Comparison of ENCODE assay signal across 18 mouse cellular contexts in genomic region chr10:8011138-8011537, GRCm38 (mm10).
"Had no signal": no experiment of that assay in that cellular context is flagged by ENCODE, and none has a peak within 500 bp of the region (broad histone marks: within the 10 kb centered on the region; RNA-seq: fewer than 3 reads in every experiment).

No protein-coding gene starts in this region.

- H3K9me3 ChIP-seq: liver, embryonic 15.5 days; megakaryocyte, embryonic 14.5 days; midbrain, embryonic 13.5 days; midbrain, embryonic 15.5 days; neural tube, embryonic 13.5 days had no signal

- H3K27ac ChIP-seq: liver, embryonic 15.5 days; midbrain, embryonic 13.5 days; midbrain, embryonic 15.5 days; neural tube, embryonic 13.5 days had no signal

- H3K27me3 ChIP-seq: liver, embryonic 15.5 days; megakaryocyte, embryonic 14.5 days; midbrain, embryonic 13.5 days; midbrain, embryonic 15.5 days; neural tube, embryonic 13.5 days had no signal

- DNase-seq: lung, adult 18-20 months; lung, embryonic 14.5 days; lung, postnatal 10 days; lung, postnatal 4 days; retina, postnatal 1 day; right cerebral cortex, adult 18-20 months; right cerebral cortex, postnatal 25 days; right cerebral cortex, postnatal 4 days; spleen, adult 18-20 months; thymus, adult 18-20 months; thymus, postnatal 14 days; thymus, postnatal 36 days had no signal

- H3K36me3 ChIP-seq: liver, embryonic 15.5 days; midbrain, embryonic 13.5 days; midbrain, embryonic 15.5 days; neural tube, embryonic 13.5 days had no signal

- H3K4me3 ChIP-seq: liver, embryonic 15.5 days; megakaryocyte, embryonic 14.5 days; midbrain, embryonic 13.5 days; midbrain, embryonic 15.5 days; neural tube, embryonic 13.5 days had no signal

- H3K4me2 ChIP-seq: liver, embryonic 15.5 days; lung, embryonic 14.5 days; midbrain, embryonic 11.5 days; midbrain, embryonic 13.5 days; midbrain, embryonic 15.5 days; neural tube, embryonic 13.5 days had no signal

- H3K9ac ChIP-seq: liver, embryonic 15.5 days; lung, embryonic 14.5 days; midbrain, embryonic 13.5 days; midbrain, embryonic 15.5 days; neural tube, embryonic 13.5 days had no signal

- ATAC-seq: midbrain, embryonic 13.5 days; midbrain, embryonic 15.5 days had no signal

- H3K4me1 ChIP-seq: midbrain, embryonic 15.5 days; neural tube, embryonic 13.5 days had no signal
